Mouse (Mus musculus) heart, embryonic 14.5 days (tissue): Measurements from ENCODE around the gene Lrrc23. TPM values are rescaled to one million over a fixed set of nuclear protein-coding genes. Genes with fewer than 3 reads are reported as not detected.

Experiments used
- ATAC-seq: fragments of 200-750 bp; cut with Nextera tagmentation; 2 replicates; pipeline ENCODE4 v1.8.0; 2017; ENCODE audit warnings: low read depth, moderate TSS enrichment; ENCODE audit not compliant: insufficient number of reproducible peaks, insufficient read depth, low FRiP score
- H3K27ac ChIP-seq, 2 experiments: fragments of 200-500 bp in 1 of 2; fragments of 300-500 bp in 1 of 2; sonication (generic) in 1 of 2; replicated peaks in 1 of 2; 2 replicates each; pipeline ENCODE4 v1.5.1; 2012 to 2014; ENCODE audit warnings: low read depth in 2 of 2, low read length in 2 of 2, control low read depth in 1 of 2, mild to moderate bottlenecking in 1 of 2, mixed read lengths in 1 of 2; ENCODE audit not compliant: control insufficient read depth in 1 of 2, insufficient read depth in 1 of 2
- H3K27me3 ChIP-seq: fragments of 300-500 bp; sonication (generic); 2 replicates; pipeline ENCODE4 v1.6.1; 2014; ENCODE audit warnings: mild to moderate bottlenecking, low read length, control low read depth; ENCODE audit not compliant: control insufficient read depth, insufficient read depth
- H3K36me3 ChIP-seq: fragments of 300-500 bp; sonication (generic); 2 replicates; pipeline ENCODE4 v1.6.1; 2014; ENCODE audit warnings: mild to moderate bottlenecking, control low read depth, low read length, mixed read lengths; ENCODE audit not compliant: control insufficient read depth, insufficient read depth
- H3K4me1 ChIP-seq, 2 experiments: fragments of 200-500 bp in 1 of 2; fragments of 300-500 bp in 1 of 2; sonication (generic) in 1 of 2; 2 replicates each; pipeline ENCODE4 v1.6.1; 2012 to 2014; ENCODE audit warnings: low read length in 2 of 2, control low read depth in 1 of 2, mixed read lengths in 1 of 2; ENCODE audit not compliant: control insufficient read depth in 2 of 2, insufficient read depth in 2 of 2
- H3K4me2 ChIP-seq: fragments of 300-500 bp; sonication (generic); 2 replicates; pipeline ENCODE4 v1.6.1; 2014; ENCODE audit warnings: mild to moderate bottlenecking, low read length
- H3K4me3 ChIP-seq, 2 experiments: fragments of 200-500 bp in 1 of 2; fragments of 300-500 bp in 1 of 2; sonication (generic) in 1 of 2; 2 replicates each; pipeline ENCODE4 v1.5.1; 2012 to 2014; ENCODE audit warnings: low read length in 2 of 2, mild to moderate bottlenecking in 2 of 2, control low read depth in 1 of 2, low read depth in 1 of 2, moderate library complexity in 1 of 2; ENCODE audit not compliant: control insufficient read depth in 1 of 2, insufficient read depth in 1 of 2
- H3K9ac ChIP-seq: fragments of 300-500 bp; sonication (generic); 2 replicates; pipeline ENCODE4 v1.6.1; 2014; ENCODE audit warnings: mild to moderate bottlenecking, low read length
- H3K9me3 ChIP-seq: fragments of 300-500 bp; sonication (generic); 2 replicates; pipeline ENCODE4 v1.6.1; 2016; ENCODE audit warnings: low read length, control low read depth; ENCODE audit not compliant: control insufficient read depth
- WGBS: fragments of 180-500 bp; shearing (Covaris S2); extraction: QIAGEN DNeasy Blood & Tissue Kit; methylation state at CpG from one replicate; pipeline ENCODE4 v1.1.7; 2014; 5-methylcytosine and 5-hydroxymethylcytosine counted together
- polyA plus RNA-seq: library from polyadenylated mRNA; unstranded; fragments of >200 nt; fragmentation: Nextera tagmentation; extraction: Ambion mirVana; gene quantifications from 2 replicates; pipeline ENCODE4 v1.2.1, GENCODE M21; 2014

The Lrrc23 gene
- polyA plus RNA-seq, 1 experiment from 2014 or later: not detected

- Histone ChIP-seq H3K27ac (no peak overlapping the region), H3K4me3 (no peak overlapping the region), H3K27me3 (no peaks in the 10 kb centered on the region), H3K4me2 (no peak overlapping the region), H3K9me3 (no peaks in the 10 kb centered on the region), H3K9ac (no peak overlapping the region), H3K36me3 (peaks cover 77% of the 10 kb centered on the region), H3K4me1 (peaks cover 13 to 20% of the 10 kb centered on the region in 2 experiments)
- whole genome bisulfite sequencing: 93% methylated on average over 4 of the region's 4 CpGs
- ATAC-seq: no peak
Observed at GRCm38 (mm10) chr6:124816611-124817010, 37.1 kb upstream of the Lrrc23 start.

DNA sequence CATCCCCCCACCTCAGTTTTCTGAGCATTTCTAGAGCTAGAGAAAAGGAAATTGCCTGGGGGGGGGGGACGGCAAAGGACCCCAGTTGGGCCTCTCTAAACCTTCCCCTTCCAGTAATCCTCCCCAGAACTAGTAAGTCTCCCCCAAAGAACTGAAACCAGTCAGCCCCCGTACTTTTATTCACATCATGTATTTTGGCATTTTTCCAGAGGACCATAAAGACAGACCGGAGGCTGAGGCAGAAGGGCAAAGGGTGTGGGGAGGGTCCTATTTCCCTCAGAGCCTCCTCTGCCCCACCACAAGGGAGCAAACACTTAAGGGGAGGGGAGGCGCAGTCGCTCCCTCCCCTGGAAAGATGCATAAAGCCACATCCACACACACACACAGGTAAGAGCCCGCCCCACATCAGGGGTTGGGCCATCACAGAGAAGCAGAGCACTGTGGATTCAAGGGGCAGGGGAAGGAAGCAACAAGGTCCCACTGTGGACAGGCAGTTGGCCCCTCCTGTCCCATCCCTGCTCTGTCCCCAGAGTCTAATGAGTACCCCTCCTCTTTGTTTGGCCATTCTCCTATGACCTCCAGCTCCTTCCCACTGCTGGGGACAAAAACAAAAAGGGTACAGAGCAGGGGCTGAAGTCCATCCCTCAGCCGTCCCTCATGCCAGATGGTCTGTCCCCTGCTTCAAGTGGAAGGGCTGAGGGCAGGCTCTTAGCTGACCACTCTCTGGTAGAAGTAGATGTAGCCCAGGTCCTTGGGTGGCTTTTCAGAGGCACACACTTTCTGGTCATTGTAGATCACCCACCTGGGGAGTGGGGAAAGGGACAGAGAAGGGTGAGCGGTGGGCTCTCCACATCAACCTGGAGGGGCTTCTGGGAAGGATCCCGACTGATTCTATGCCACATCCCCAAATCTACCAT lies 35.6 kb upstream of the Lrrc23 start:
- Histone ChIP-seq H3K27me3 (no peaks in the 10 kb centered on the region), H3K4me2 (peak overlapping the region; percentile 74; the same call in 1 of the 2 replicates), H3K27ac (no peak overlapping the region), H3K36me3 (peaks cover 77% of the 10 kb centered on the region), H3K4me1 (peaks cover 13 to 30% of the 10 kb centered on the region in 2 experiments), H3K4me3 (no peak overlapping the region), H3K9me3 (no peaks in the 10 kb centered on the region), H3K9ac (no peak overlapping the region)
- 71% methylated on average over 9 of the region's 9 CpGs for WGBS
- ATAC-seq: no peak

DNA sequence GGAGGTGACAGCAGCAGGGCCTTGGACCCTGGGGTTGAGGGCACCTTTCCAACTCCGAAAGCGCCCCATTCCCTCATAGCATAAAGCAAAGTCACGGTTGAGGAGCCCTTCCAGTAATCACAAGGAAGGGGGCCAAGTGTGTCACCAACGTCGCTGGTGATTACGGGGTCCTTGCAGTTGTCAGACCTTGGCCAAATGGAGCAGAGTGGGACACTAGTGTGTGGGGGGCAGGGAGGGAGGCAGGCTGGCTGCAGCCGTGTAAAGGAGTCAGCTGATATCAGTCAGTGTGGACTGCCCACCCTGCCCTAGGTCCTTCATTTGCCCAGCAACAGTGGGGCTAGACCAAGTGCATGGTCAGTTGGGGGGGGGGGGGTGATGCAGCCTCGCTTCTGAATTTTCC lies 34.9 kb upstream of the Lrrc23 start:
- no peak overlapping the region for H3K9ac ChIP-seq
- no peak; the same call in 1 of the 2 replicates for ATAC-seq

GRCm38 (mm10) chr6:124813933-124814332 lies 34.4 kb upstream of the Lrrc23 start, which contains the start of gene Tpi1:
Tpi1 (minus strand) TSS chr6:124814296.
- peaks cover 18 to 36% of the 10 kb centered on the region in 2 experiments for H3K4me1 ChIP-seq
- peak within 1 kb of the TSS; percentile 59 to 90 for H3K4me3 ChIP-seq
- peak within 1 kb of the TSS; percentile 95 to 99 for H3K27ac ChIP-seq
- no peaks in the 10 kb centered on the region for H3K9me3 ChIP-seq
- peak within 1 kb of the TSS; percentile 74 for H3K4me2 ChIP-seq
- H3K36me3 ChIP-seq: peaks cover 68% of the 10 kb centered on the region
- peak; percentile 79 for ATAC-seq
- peak within 1 kb of the TSS; percentile 99 for H3K9ac ChIP-seq
- no peaks in the 10 kb centered on the region for H3K27me3 ChIP-seq
- WGBS: 0% methylated on average over 22 of the region's 22 CpGs

More for the DNA sequence above, 34.9 kb upstream of the Lrrc23 start:
- Histone ChIP-seq H3K36me3 (peaks cover 73% of the 10 kb centered on the region), H3K4me1 (peaks cover 18 to 36% of the 10 kb centered on the region in 2 experiments), H3K27me3 (no peaks in the 10 kb centered on the region), H3K4me3 (peak overlapping the region; percentile 59 to 90), H3K4me2 (peak overlapping the region; percentile 74), H3K9me3 (no peaks in the 10 kb centered on the region), H3K27ac (peak overlapping the region; percentile 10 to 99; a peak in 2 of 4 replicates)
- WGBS: 26% methylated on average over 7 of the region's 8 CpGs

DNA sequence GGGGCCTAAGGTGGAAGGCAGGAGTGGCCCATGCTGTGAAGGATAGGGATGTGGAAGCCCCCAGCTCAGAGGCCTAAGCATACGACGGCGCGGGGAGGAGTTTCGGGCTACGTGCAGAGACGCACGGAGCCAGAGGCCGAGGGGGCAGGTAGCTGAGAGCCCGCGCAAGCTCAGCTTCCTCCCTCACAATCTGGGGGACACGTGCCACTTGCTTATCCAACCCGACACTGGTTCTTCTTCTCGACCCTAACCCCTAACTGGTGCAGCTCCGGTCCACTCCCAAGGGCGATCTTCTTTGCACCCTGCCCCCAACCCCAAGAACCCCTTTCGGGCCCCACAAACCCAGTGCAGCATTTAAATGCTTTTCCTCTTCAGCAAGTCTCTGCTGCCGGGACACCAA lies 34.0 kb upstream of the Lrrc23 start:
- H3K27me3 ChIP-seq: no peaks in the 10 kb centered on the region
- peak; percentile 51 for ATAC-seq
- H3K4me2 ChIP-seq: peak overlapping the region; percentile 74
- under 1% methylated on average over 18 of the region's 18 CpGs for WGBS
- H3K27ac ChIP-seq: peak overlapping the region; percentile 95 to 99
- H3K9me3 ChIP-seq: no peaks in the 10 kb centered on the region
- H3K4me3 ChIP-seq: peak overlapping the region; percentile 59 to 90
- H3K9ac ChIP-seq: peak overlapping the region; percentile 99
- H3K4me1 ChIP-seq: peaks cover 18 to 36% of the 10 kb centered on the region in 2 experiments
- peaks cover 64% of the 10 kb centered on the region for H3K36me3 ChIP-seq

- H3K9ac ChIP-seq: peak overlapping the region; percentile 99
- H3K27me3 ChIP-seq: no peaks in the 10 kb centered on the region
- peaks cover 23 to 42% of the 10 kb centered on the region in 2 experiments for H3K4me1 ChIP-seq
- peak overlapping the region; percentile 59 to 90 for H3K4me3 ChIP-seq
- no peaks in the 10 kb centered on the region for H3K9me3 ChIP-seq
- no peak for ATAC-seq
- H3K27ac ChIP-seq: peak overlapping the region; percentile 95 to 99
- peaks cover 58% of the 10 kb centered on the region for H3K36me3 ChIP-seq
- peak overlapping the region; percentile 74 for H3K4me2 ChIP-seq
- WGBS: 13% methylated on average over 9 of the region's 9 CpGs
Observed at GRCm38 (mm10) chr6:124812848-124813247, 33.3 kb upstream of the Lrrc23 start.

- Histone ChIP-seq H3K27me3 (no peaks in the 10 kb centered on the region), H3K9me3 (no peaks in the 10 kb centered on the region), H3K27ac (peak overlapping the region; percentile 95 to 99), H3K9ac (peak overlapping the region; percentile 99), H3K4me3 (peak overlapping the region; percentile 59 to 90), H3K4me1 (peaks cover 23 to 49% of the 10 kb centered on the region in 2 experiments), H3K4me2 (peak overlapping the region; percentile 74), H3K36me3 (peaks cover 48% of the 10 kb centered on the region)
- 71% methylated on average over 24 of the region's 24 CpGs for WGBS
- ATAC-seq: no peak
Observed at GRCm38 (mm10) chr6:124811701-124812560, 32.4 kb upstream of the Lrrc23 start.
